Mouse (Mus musculus) myocyte (in vitro differentiated cells): Measurements from ENCODE around the gene Pla2g4f.

ENCODE experiments used
- CEBPB ChIP-seq: IDR thresholded peaks from 2 replicates; pipeline ENCODE4 v1.6.1; 2011; ENCODE audit warnings: mild to moderate bottlenecking, moderate library complexity; ENCODE audit not compliant: poor library complexity, insufficient read depth, severe bottlenecking
- MAX ChIP-seq: IDR thresholded peaks from one replicate; pipeline ENCODE4 v1.6.1; 2011; ENCODE audit warnings: low read depth, mild to moderate bottlenecking, control low read depth
- MYOG ChIP-seq, 3 experiments: IDR thresholded peaks; one replicate each; pipeline ENCODE4 v1.6.1; 2011; ENCODE audit warnings: control low read depth in 2 of 3, low read depth in 2 of 3, mild to moderate bottlenecking in 2 of 3; ENCODE audit not compliant: insufficient read length in 2 of 3, control insufficient read depth in 1 of 3, insufficient read depth in 1 of 3
- POLR2A ChIP-seq: IDR thresholded peaks from one replicate; pipeline ENCODE4 v1.6.1; 2011; ENCODE audit warnings: low read depth, mild to moderate bottlenecking, control low read depth, moderate library complexity; ENCODE audit not compliant: insufficient read length
- POLR2AphosphoS2 ChIP-seq: IDR thresholded peaks from one replicate; pipeline ENCODE4 v1.6.1; 2011; ENCODE audit warnings: low read depth, control low read depth; ENCODE audit not compliant: insufficient read length
- USF1 ChIP-seq: IDR thresholded peaks from one replicate; pipeline ENCODE4 v1.6.1; 2011; ENCODE audit warnings: low read depth, mild to moderate bottlenecking, control low read depth, moderate library complexity

DNA sequence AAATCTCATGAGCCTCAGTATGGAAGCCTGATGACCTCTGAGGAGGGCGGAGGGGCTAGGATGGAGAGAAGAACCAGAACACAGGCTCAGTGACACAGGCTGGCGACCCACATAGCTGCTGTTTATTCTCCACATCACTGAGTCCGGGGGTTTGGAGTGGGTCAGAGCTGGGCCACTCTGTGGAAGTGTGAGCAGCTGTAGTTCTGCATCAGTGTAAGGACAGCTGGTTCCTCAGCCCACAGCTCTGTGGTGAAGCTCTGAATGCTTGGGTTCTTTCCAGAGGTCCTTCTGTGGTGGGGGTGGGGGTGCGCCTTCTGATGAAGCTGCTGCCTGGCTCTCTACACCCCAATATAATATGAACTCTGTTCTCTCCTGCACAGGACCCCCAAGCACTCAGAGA lies 14.1 kb downstream of the Pla2g4f start:
- TF ChIP-seq POLR2A: no peak
- no peak for TF ChIP-seq CEBPB
- no peak for TF ChIP-seq POLR2AphosphoS2
- no peak for TF ChIP-seq USF1
- TF ChIP-seq MAX: no peak
- TF ChIP-seq MYOG (IDR thresholded peaks at IDR 0.05; ENCODE audit: control insufficient read depth in 1 of 3, insufficient read depth in 1 of 3, insufficient read length in 2 of 3, low read depth in 2 of 3): peak; percentile 47 to 95 (median 83)
